Mouse (Mus musculus) intestine, postnatal 0 days (tissue): ENCODE measurements around the gene Kcnip2. TPM values are rescaled to one million over a fixed set of nuclear protein-coding genes. Genes with fewer than 3 reads are reported as not detected.
"Not testable (repeated sequence)": the region's sequence is repeated elsewhere in the genome, so short reads cannot be mapped to it uniquely, and the experiment has no call there.

ENCODE experiments used
- ATAC-seq: fragments of 200-750 bp; cut with Nextera tagmentation; 2 replicates; pipeline ENCODE4 v1.8.0; 2017; ENCODE audit warnings: mild to moderate bottlenecking, moderate TSS enrichment, moderate library complexity
- H3K27ac ChIP-seq: fragments of 300-500 bp; sonication (generic); 2 replicates; pipeline ENCODE4 v1.5.1; 2014; ENCODE audit warnings: mild to moderate bottlenecking, low read depth, low read length, moderate library complexity
- H3K27me3 ChIP-seq: fragments of 300-500 bp; sonication (generic); replicated peaks from 2 replicates; pipeline ENCODE4 v1.6.1; 2014; ENCODE audit warnings: low read length, mixed read lengths; ENCODE audit not compliant: control insufficient read depth, insufficient read depth
- H3K36me3 ChIP-seq: fragments of 300-500 bp; sonication (generic); 2 replicates; pipeline ENCODE4 v1.6.1; 2014; ENCODE audit warnings: mild to moderate bottlenecking, moderate library complexity; ENCODE audit not compliant: control insufficient read depth, insufficient read depth
- H3K4me1 ChIP-seq: fragments of 300-500 bp; sonication (generic); replicated peaks from 2 replicates; pipeline ENCODE4 v1.6.1; 2014; ENCODE audit warnings: antibody characterized with exemption, low read length, mixed read lengths; ENCODE audit not compliant: control insufficient read depth, insufficient read depth
- H3K4me2 ChIP-seq: fragments of 300-500 bp; sonication (generic); replicated peaks from 2 replicates; pipeline ENCODE4 v1.6.1; 2014; ENCODE audit warnings: low read depth, mild to moderate bottlenecking, moderate library complexity
- H3K4me3 ChIP-seq: fragments of 300-500 bp; sonication (generic); 2 replicates; pipeline ENCODE4 v1.5.1; 2014; ENCODE audit warnings: low read depth, low read length
- H3K9ac ChIP-seq: fragments of 300-500 bp; sonication (generic); 2 replicates; pipeline ENCODE4 v1.6.1; 2014; ENCODE audit warnings: mild to moderate bottlenecking, low read depth, low read length
- H3K9me3 ChIP-seq: fragments of 300-500 bp; sonication (generic); 2 replicates; pipeline ENCODE4 v1.6.1; 2016; ENCODE audit warnings: mixed run types; ENCODE audit not compliant: control insufficient read depth
- CTCF ChIP-seq: sonication (generic); IDR thresholded peaks from 2 replicates; pipeline ENCODE4 v1.5.1; 2016; ENCODE audit warnings: low read depth, mild to moderate bottlenecking, control low read depth, antibody characterized with exemption, moderate library complexity
- whole genome bisulfite sequencing: fragments of 180-500 bp; shearing (Covaris S2); extraction: QIAGEN DNeasy Blood & Tissue Kit; methylation state at CpG from one replicate; pipeline ENCODE4 v1.1.7; 2014; 5-methylcytosine and 5-hydroxymethylcytosine counted together
- polyA plus RNA-seq: library from polyadenylated mRNA; unstranded; fragments of >200 nt; fragmentation: Nextera tagmentation; extraction: Ambion mirVana; gene quantifications from 2 replicates; pipeline ENCODE4 v1.2.1, GENCODE M21; 2015

The Kcnip2 gene
- polyA plus RNA-seq, 1 experiment from 2014 or later = 3.6 TPM

DNA sequence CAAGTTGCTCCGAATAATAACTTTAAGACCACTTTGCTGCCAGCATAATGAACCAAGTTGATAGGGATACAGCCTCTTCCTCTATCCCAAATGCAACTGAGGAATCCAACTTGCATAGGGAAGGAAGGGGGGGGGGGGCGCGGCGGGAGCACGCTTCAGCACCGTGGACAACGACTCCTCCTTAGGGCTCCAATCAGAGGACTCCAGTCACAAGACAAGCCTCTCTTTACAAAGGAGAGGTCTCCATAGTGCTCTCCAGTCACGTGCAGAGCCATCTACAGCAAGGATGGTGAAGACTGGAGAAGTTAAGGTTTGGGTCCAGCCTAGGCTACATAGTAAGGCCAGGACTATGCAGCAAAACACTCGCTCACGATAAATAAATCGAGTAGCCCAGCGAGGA is 2.1 kb downstream of the Kcnip2 start:
- Histone ChIP-seq H3K4me3 (no peak overlapping the region), H3K27ac (no peak overlapping the region), H3K36me3 (peaks cover 5% of the 10 kb centered on the region), H3K4me1 (peaks cover 3% of the 10 kb centered on the region; the same call in 1 of the 2 replicates), H3K9ac (no peak overlapping the region), H3K27me3 (peaks cover 5% of the 10 kb centered on the region; the same call in 1 of the 2 replicates), H3K9me3 (no peaks in the 10 kb centered on the region), H3K4me2 (no peak overlapping the region)
- TF ChIP-seq CTCF = no peak
- WGBS = 18% methylated on average over 9 of the region's 12 CpGs
- peak; percentile 18; the same call in 1 of the 2 replicates for ATAC-seq

DNA sequence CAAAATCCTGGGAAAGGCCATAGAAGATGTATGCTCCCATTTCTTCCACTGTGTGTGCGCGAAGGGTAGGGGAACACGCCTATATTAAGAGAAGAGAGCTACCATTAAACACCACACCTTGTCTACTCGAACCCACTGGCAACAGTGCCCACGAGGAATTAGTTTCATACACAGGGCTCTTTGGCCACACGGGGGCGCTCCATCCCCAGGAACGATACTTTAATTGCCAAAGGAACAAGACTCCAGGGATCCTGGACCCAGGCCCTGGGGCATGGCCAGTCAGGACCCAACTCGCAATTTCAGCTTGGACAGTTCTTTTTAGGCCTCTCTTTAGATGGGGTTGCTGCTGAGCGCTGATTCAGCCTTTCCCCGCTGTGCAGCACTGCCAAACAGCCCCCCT is 2.6 kb downstream of the Kcnip2 start:
- Histone ChIP-seq H3K9me3 (no peaks in the 10 kb centered on the region), H3K4me3 (no peak overlapping the region), H3K4me2 (no peak overlapping the region), H3K36me3 (no peaks in the 10 kb centered on the region; the same call in 1 of the 2 replicates), H3K4me1 (peaks cover 3% of the 10 kb centered on the region; the same call in 1 of the 2 replicates), H3K27me3 (peaks cover 5% of the 10 kb centered on the region; the same call in 1 of the 2 replicates), H3K27ac (no peak overlapping the region), H3K9ac (no peak overlapping the region)
- peak; percentile 87 for TF ChIP-seq CTCF
- ATAC-seq = peak; percentile 20; the same call in 1 of the 2 replicates
- WGBS = 9% methylated on average over 11 of the region's 11 CpGs

GRCm38 (mm10) chr19:45812673-45813252 is 3.1 kb downstream of the Kcnip2 start:
- no peak for ATAC-seq
- no peaks in the 10 kb centered on the region; the same call in 1 of the 2 replicates for H3K36me3 ChIP-seq
- no peak overlapping the region for H3K27ac ChIP-seq
- H3K27me3 ChIP-seq = peaks cover 5% of the 10 kb centered on the region; the same call in 1 of the 2 replicates
- peak overlapping the region; percentile 60 for H3K4me2 ChIP-seq
- peak overlapping the region; percentile 29 for H3K4me3 ChIP-seq
- no peaks in the 10 kb centered on the region for H3K9me3 ChIP-seq
- peaks cover 3% of the 10 kb centered on the region; the same call in 1 of the 2 replicates for H3K4me1 ChIP-seq
- 19% methylated on average over 8 of the region's 8 CpGs for WGBS
- no peak overlapping the region for H3K9ac ChIP-seq
- no peak for TF ChIP-seq CTCF

DNA sequence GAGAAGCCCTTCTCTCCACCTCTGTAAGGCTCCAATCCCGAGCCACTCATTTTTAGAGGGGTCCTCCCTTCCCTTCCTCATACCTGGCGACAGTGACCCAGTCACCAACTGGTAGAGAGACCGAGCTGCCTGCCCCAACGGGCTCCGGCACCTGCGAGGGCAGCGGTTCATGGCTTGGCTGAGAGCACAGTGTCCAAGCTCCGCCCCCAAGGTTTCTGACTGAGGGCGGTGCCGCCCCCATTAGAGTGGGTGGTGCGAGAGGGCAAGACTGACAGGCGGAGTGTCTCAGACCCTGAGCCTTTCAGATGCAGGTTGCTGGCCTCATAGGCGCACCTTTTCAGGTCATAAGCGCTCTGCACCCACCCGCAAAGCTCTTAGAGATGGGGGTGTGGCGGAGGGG is 3.7 kb downstream of the Kcnip2 start:
- peaks cover 3% of the 10 kb centered on the region; the same call in 1 of the 2 replicates for H3K4me1 ChIP-seq
- H3K9me3 ChIP-seq = no peaks in the 10 kb centered on the region
- no peak overlapping the region for H3K27ac ChIP-seq
- peak overlapping the region; percentile 60 for H3K4me2 ChIP-seq
- ATAC-seq = no peak; the same call in 1 of the 2 replicates
- no peak for TF ChIP-seq CTCF
- H3K9ac ChIP-seq = no peak overlapping the region
- peak overlapping the region; percentile 29 for H3K4me3 ChIP-seq
- 2% methylated on average over 16 of the region's 16 CpGs for WGBS
- peaks cover 5% of the 10 kb centered on the region; the same call in 1 of the 2 replicates for H3K27me3 ChIP-seq
- no peaks in the 10 kb centered on the region; the same call in 1 of the 2 replicates for H3K36me3 ChIP-seq

DNA sequence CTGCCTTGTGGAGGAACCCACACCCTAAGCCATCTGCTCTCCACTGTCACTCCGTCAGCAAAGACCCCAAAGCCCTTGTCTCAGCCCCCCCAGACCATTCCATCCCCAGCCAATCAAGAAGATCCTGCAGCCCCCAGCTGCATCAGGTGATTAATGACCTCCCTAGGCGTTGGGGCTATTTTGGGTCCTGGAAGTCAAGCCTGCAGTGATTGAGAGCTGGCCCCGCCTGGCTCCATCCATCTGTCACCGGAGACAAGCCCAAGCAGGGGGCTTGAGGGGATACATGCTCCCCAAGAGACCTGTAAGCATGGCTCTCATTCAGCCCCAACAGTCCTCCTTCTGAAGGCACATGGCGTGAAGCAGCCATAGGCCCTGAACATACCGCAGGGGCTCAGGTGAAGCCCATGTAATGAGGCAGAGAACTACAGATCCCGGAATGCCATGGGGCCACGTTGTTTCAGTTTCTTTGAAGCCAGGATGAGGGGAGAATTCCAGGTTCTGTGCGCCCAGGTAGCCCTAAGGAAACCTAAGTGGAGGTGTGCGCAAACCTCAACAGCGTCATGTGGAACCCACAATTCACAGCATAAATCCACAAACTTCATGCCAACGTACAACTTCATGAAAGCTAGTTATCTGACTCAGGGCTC is 4.7 kb downstream of the Kcnip2 start:
- Histone ChIP-seq H3K27ac (no peak overlapping the region), H3K4me3 (no peak overlapping the region), H3K27me3 (peaks cover 5% of the 10 kb centered on the region; the same call in 1 of the 2 replicates), H3K4me2 (no peak overlapping the region), H3K36me3 (no peaks in the 10 kb centered on the region), H3K9me3 (no peaks in the 10 kb centered on the region), H3K4me1 (peaks cover 3% of the 10 kb centered on the region; the same call in 1 of the 2 replicates), H3K9ac (no peak overlapping the region)
- WGBS = 75% methylated on average over 12 of the region's 12 CpGs
- TF ChIP-seq CTCF = no peak
- ATAC-seq = no peak

- Histone ChIP-seq H3K4me3 (no peak overlapping the region), H3K9me3 (no peaks in the 10 kb centered on the region), H3K27me3 (no peaks in the 10 kb centered on the region), H3K36me3 (no peaks in the 10 kb centered on the region), H3K4me1 (peaks cover 3% of the 10 kb centered on the region; the same call in 1 of the 2 replicates), H3K9ac (no peak overlapping the region), H3K27ac (no peak overlapping the region), H3K4me2 (no peak overlapping the region)
- no peak for TF ChIP-seq CTCF
- no peak for ATAC-seq
- WGBS = 92% methylated on average over 4 of the region's 4 CpGs
Observed at GRCm38 (mm10) chr19:45807732-45808131, 8.1 kb downstream of the Kcnip2 start.

- H3K36me3 ChIP-seq, H3K9me3 ChIP-seq, H3K9ac ChIP-seq, ATAC-seq, H3K4me1 ChIP-seq, H3K27me3 ChIP-seq, H3K4me3 ChIP-seq, H3K4me2 ChIP-seq, H3K27ac ChIP-seq: not testable (repeated sequence)
- 91% methylated on average over 6 of the region's 6 CpGs for WGBS
Observed at GRCm38 (mm10) chr19:45805817-45806216, 10.0 kb downstream of the Kcnip2 start.
